Mouse (Mus musculus) limb, embryonic 14.5 days (tissue): Measurements from ENCODE around the gene AL732309.1. TPM values are rescaled to one million over a fixed set of nuclear protein-coding genes. Genes with fewer than 3 reads are reported as not detected.

Source experiments
- ATAC-seq: fragments of 200-750 bp; cut with Nextera tagmentation; 2 replicates; pipeline ENCODE4 v1.8.0; 2017; ENCODE audit warnings: low read depth, moderate number of reproducible peaks, moderate TSS enrichment; ENCODE audit not compliant: low FRiP score
- DNase-seq: peaks from one replicate; pipeline ENCODE4 v3.0.0-alpha.2; 2015; ENCODE audit warnings: low spot score
- H3K27ac ChIP-seq: fragments of 300-500 bp; sonication (generic); replicated peaks from 2 replicates; pipeline ENCODE4 v1.5.1; 2014; ENCODE audit warnings: low read depth, mild to moderate bottlenecking, low read length, moderate library complexity, mixed read lengths
- H3K27me3 ChIP-seq: fragments of 300-500 bp; sonication (generic); 2 replicates; pipeline ENCODE4 v1.6.1; 2014; ENCODE audit warnings: low read length, mixed read lengths; ENCODE audit not compliant: control insufficient read depth, insufficient read depth
- H3K36me3 ChIP-seq: fragments of 300-500 bp; sonication (generic); 2 replicates; pipeline ENCODE4 v1.6.1; 2014; ENCODE audit warnings: mild to moderate bottlenecking, low read length, moderate library complexity, mixed read lengths; ENCODE audit not compliant: control insufficient read depth, insufficient read depth
- H3K4me1 ChIP-seq: fragments of 300-500 bp; sonication (generic); 2 replicates; pipeline ENCODE4 v1.6.1; 2014; ENCODE audit warnings: antibody characterized with exemption, low read length, mixed read lengths; ENCODE audit not compliant: control insufficient read depth, insufficient read depth
- H3K4me2 ChIP-seq: fragments of 300-500 bp; sonication (generic); replicated peaks from 2 replicates; pipeline ENCODE4 v1.6.1; 2014; ENCODE audit warnings: low read depth, mild to moderate bottlenecking, low read length, moderate library complexity; ENCODE audit not compliant: severe bottlenecking
- H3K4me3 ChIP-seq: fragments of 300-500 bp; sonication (generic); replicated peaks from 2 replicates; pipeline ENCODE4 v1.5.1; 2014; ENCODE audit warnings: low read length
- H3K9ac ChIP-seq: fragments of 300-500 bp; sonication (generic); 2 replicates; pipeline ENCODE4 v1.6.1; 2014; ENCODE audit warnings: mild to moderate bottlenecking, low read depth, low read length, moderate library complexity; ENCODE audit not compliant: severe bottlenecking
- H3K9me3 ChIP-seq: fragments of 300-500 bp; sonication (generic); 2 replicates; pipeline ENCODE4 v1.6.1; 2016; ENCODE audit warnings: low read length; ENCODE audit not compliant: control insufficient read depth
- POLR2A ChIP-seq: fragments of 200-500 bp; IDR thresholded peaks from 2 replicates; pipeline ENCODE4 v1.8.0; 2012; ENCODE audit warnings: inconsistent platforms, mild to moderate bottlenecking, moderate library complexity, borderline replicate concordance; ENCODE audit not compliant: insufficient read depth, insufficient read length; ENCODE audit errors: extremely low read depth
- WGBS: fragments of 180-500 bp; shearing (Covaris S2); extraction: QIAGEN DNeasy Blood & Tissue Kit; methylation state at CpG from one replicate; pipeline ENCODE4 v1.1.7; 2014; 5-methylcytosine and 5-hydroxymethylcytosine counted together
- polyA plus RNA-seq, 2 experiments: library from polyadenylated mRNA; depleted of rRNA in 1 of 2; stranded (reverse) in 1 of 2; unstranded in 1 of 2; fragments of >200 nt; fragmentation: Nextera tagmentation in 1 of 2; extraction: Ambion mirVana in 1 of 2; gene quantifications; 2 replicates each; pipeline versions ENCODE4 v1.2.1 to v1.2.3; 2012 to 2014

The AL732309.1 gene
- polyA plus RNA-seq, 2 experiments = 8.3 to 19.2 TPM

DNA sequence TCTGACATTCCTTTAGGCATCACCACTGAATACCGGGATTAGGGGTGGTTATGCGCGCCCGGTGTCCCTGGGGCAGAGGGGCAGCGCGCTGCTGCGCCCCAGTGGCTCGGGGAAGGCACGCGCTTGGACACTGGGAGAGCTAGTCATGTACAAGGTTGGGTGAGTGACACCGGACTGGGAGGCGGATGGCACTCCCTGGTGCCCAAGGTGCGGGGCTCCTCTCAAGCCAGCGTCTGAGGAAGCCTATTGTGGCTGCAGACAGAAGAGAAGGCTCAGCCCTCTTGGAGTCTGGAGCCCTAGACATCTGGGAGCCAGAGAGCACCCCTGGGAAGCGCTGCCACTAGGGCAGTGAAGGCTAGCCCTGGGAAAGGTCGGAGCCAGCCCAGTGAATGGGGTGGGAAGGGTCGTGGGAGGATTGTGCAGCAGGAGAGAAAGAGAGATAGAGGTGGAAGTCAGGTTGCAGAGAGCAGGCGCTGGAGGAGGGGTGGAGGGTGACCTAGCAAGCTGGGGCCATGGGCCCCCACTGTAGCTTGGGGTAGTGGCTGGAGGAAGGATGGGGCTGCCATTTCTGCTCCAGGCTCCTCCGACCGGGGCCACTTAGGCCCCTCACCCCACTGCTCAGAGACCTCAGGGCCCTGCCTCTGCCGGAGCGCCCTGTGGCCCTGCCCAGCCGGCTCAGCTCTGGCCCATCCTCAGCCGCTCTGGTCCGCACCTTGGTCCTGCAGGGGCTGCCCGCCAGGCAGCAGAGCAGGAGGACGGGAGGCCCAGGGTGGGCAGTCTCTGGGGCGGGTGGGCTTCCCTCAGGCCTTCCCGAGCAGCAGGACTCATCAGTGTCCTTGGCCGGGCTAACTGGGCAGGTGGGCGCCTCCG lies 44.8 kb upstream of the AL732309.1 start:
- Histone ChIP-seq H3K9me3 (no peaks in the 10 kb centered on the region), H3K4me2 (peak overlapping the region; percentile 44), H3K4me1 (peaks cover 3% of the 10 kb centered on the region; the same call in 1 of the 2 replicates), H3K27me3 (peaks cover 58% of the 10 kb centered on the region), H3K27ac (no peak overlapping the region), H3K9ac (0 out of 2 replicates have a peak overlapping the region, but pooled peaks have one; percentile 12), H3K36me3 (no peaks in the 10 kb centered on the region), H3K4me3 (peak overlapping the region; percentile 32)
- ATAC-seq = no peak
- WGBS = 6% methylated on average over 26 of the region's 32 CpGs
- TF ChIP-seq POLR2A = no peak
- DNase-seq = no peak

DNA sequence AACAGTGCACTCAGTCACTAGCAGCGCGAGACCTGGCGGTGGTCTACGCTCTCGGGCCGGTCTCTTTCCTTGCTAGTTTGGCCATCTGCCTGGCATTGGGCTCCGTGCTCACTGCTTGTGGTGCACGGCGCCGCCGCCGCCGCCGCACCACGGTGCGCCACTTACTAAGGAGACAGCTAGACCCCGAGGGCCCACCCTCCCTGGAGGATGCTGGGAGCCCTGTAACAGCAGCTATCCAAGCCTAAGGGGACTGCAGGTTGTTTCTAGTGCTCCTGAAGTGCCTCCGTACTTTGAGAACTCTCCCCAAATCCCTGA lies 44.1 kb upstream of the AL732309.1 start:
- under 1% methylated on average over 18 of the region's 18 CpGs for WGBS
- peaks cover 5% of the 10 kb centered on the region for H3K36me3 ChIP-seq
- H3K4me3 ChIP-seq = peak overlapping the region; percentile 18
- H3K4me2 ChIP-seq = peak overlapping the region; percentile 28; the same call in 1 of the 2 replicates
- peaks cover 3% of the 10 kb centered on the region; the same call in 1 of the 2 replicates for H3K4me1 ChIP-seq
- TF ChIP-seq POLR2A = no peak
- H3K27ac ChIP-seq = no peak overlapping the region
- no peak overlapping the region for H3K9ac ChIP-seq
- peaks cover 58% of the 10 kb centered on the region for H3K27me3 ChIP-seq
- no peaks in the 10 kb centered on the region for H3K9me3 ChIP-seq
- ATAC-seq (no peak), DNase-seq (no peak)

DNA sequence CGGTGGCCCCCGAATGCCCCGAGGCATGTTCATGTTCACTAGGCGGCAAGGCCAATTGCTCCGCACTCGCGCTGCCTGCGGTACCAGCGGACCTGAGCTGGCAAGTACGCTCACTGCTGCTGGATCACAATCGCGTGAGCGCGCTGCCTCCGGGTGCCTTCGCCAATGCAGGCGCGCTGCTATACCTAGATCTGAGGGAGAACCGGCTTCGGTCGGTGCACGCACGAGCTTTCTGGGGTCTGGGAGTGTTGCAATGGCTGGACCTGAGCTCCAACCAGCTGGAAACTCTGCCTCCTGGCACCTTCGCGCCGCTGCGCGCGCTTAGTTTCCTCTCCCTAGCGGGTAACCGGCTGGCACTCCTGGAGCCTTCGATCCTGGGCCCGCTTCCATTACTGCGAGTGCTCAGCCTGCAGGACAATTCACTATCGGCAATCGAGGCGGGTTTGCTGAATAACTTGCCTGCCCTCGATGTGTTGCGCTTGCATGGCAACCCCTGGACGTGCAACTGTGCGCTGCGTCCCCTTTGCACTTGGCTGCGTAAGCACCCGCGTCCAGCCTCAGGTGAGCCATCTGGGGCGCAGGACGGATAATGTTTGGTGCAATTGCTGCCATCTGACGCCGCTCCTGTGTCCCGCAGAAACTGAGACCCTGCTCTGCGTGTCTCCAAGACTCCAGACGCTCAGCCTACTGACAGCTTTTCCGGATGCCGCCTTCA lies 43.6 kb upstream of the AL732309.1 start:
- ATAC-seq (no peak), DNase-seq (no peak)
- peak overlapping the region; percentile 28; the same call in 1 of the 2 replicates for H3K4me2 ChIP-seq
- peaks cover 10% of the 10 kb centered on the region for H3K36me3 ChIP-seq
- no peaks in the 10 kb centered on the region for H3K9me3 ChIP-seq
- peaks cover 58% of the 10 kb centered on the region for H3K27me3 ChIP-seq
- peak overlapping the region; percentile 18 for H3K4me3 ChIP-seq
- TF ChIP-seq POLR2A = no peak
- H3K9ac ChIP-seq = no peak overlapping the region
- H3K4me1 ChIP-seq = peaks cover 3% of the 10 kb centered on the region; the same call in 1 of the 2 replicates
- no peak overlapping the region for H3K27ac ChIP-seq
- 3% methylated on average over 54 of the region's 54 CpGs for WGBS

DNA sequence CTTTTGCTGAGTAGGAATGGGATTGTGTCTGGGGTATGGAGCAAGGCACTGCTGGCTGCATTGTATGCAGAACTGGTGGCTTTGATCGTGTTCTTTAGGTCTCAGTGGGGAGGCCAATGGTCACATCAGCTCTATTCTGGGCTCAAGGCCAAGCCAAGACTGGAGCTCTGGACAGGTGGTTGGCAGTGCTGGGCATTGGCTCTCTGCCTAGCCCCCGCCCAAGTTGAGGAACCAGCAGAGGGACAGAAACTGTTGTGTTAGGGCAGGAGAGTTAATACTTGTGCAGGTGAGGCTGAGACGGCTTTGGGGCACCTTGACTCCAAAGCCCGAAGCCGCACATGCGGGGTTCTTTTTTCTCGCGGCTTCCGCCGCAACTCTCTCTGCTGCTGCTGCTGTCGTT lies 43.0 kb upstream of the AL732309.1 start, which contains the start of gene Lrrc26:
TSS of gene Lrrc26 (plus strand) at position 265 of the 400 bp plus-strand sequence.
- Histone ChIP-seq H3K27me3 (peaks cover 58% of the 10 kb centered on the region), H3K9me3 (no peaks in the 10 kb centered on the region), H3K27ac (no peak within 1 kb of the TSS), H3K4me3 (peak within 1 kb of the TSS; percentile 18), H3K4me2 (peak within 1 kb of the TSS; percentile 28; the same call in 1 of the 2 replicates), H3K36me3 (peaks cover 16% of the 10 kb centered on the region), H3K9ac (no peak within 1 kb of the TSS), H3K4me1 (peaks cover 3% of the 10 kb centered on the region; the same call in 1 of the 2 replicates)
- no peak for ATAC-seq
- DNase-seq = no peak
- WGBS = 4% methylated on average over 11 of the region's 11 CpGs
- TF ChIP-seq POLR2A = no peak

DNA sequence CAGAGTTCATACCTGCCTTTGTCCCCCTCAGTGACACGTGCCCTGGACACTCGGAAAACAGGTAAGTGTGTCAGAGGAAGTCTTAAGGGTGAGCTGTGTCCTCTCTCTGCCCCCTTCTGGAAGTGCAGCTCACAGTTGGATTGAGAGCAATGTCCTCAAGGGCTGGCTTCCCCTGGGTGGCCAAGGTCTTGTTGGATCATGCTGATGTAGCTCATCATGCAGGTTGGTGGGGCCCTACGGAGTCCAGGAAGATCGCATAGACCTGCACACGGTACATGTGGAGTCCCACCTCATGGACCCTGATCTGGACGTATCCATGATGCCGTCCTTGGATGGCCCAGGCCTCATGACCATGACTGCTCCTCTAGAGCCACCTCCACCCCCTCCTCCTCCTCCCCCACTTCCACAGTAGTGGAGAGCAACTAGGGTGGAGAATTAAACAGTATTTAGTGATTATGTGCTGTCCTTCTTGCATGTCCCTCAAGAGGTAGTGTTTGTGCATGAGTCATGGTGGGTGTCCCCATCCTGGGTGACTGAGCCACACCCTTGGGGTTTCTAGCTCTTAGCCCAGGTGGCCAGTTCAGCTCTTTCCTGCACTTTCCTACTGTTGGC lies 42.2 kb upstream of the AL732309.1 start:
- peaks cover 24% of the 10 kb centered on the region for H3K36me3 ChIP-seq
- no peak overlapping the region for H3K4me3 ChIP-seq
- 78% methylated on average over 7 of the region's 7 CpGs for WGBS
- no peak for ATAC-seq
- peaks cover 58% of the 10 kb centered on the region for H3K27me3 ChIP-seq
- no peak for TF ChIP-seq POLR2A
- no peak overlapping the region for H3K4me2 ChIP-seq
- no peak overlapping the region for H3K27ac ChIP-seq
- H3K9ac ChIP-seq = no peak overlapping the region
- no peaks in the 10 kb centered on the region for H3K9me3 ChIP-seq
- H3K4me1 ChIP-seq = peaks cover 3% of the 10 kb centered on the region; the same call in 1 of the 2 replicates
- DNase-seq = no peak
